In the genomic region with DNA sequence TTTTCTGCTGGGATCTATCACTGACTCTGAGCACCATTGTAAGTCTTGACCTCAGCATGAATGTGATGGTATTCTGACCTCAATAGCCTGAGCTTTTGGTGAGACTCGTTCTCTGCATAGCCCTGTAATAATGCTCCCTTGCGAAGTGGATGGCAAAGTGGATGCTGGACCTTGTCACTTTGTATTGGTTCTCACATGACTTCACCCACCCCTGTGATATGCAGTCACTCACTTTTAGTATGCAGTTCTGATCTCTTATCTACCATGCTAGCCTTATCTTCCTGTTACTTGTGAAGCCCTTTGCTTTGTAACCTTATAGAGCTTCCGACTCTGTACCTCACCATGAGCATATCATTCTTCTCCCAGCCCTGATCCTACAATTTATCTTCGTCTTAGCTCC, we compare ENCODE assay signal across 32 mouse cellular contexts.
"Had no signal": no experiment of that assay in that cellular context is flagged by ENCODE, and none has a peak within 500 bp of the region (broad histone marks: within the 10 kb centered on the region; RNA-seq: fewer than 3 reads in every experiment).

No protein-coding gene starts in this region.

- ATAC-seq: hindbrain, embryonic 16.5 days; hindbrain, postnatal 0 days; inflammation-experienced regulatory T-cells, adult 6 months had no signal

- H3K27ac ChIP-seq: heart, adult 2 months; heart, embryonic 10.5 days; heart, embryonic 13.5 days; heart, embryonic 15.5 days; hindbrain, embryonic 10.5 days; hindbrain, embryonic 12.5 days; hindbrain, embryonic 13.5 days; hindbrain, embryonic 14.5 days; hindbrain, embryonic 15.5 days; hindbrain, postnatal 0 days; kidney, postnatal 0 days; layer of hippocampus, adult 2 months; left cerebral cortex, adult 2 months had no signal

- H3K4me1 ChIP-seq: heart, embryonic 10.5 days; heart, embryonic 12.5 days; heart, embryonic 13.5 days; heart, embryonic 15.5 days; hindbrain, embryonic 10.5 days; hindbrain, embryonic 12.5 days; hindbrain, embryonic 15.5 days had no signal

- H3K9ac ChIP-seq: heart, embryonic 12.5 days; heart, embryonic 13.5 days; heart, embryonic 15.5 days; hindbrain, embryonic 12.5 days; hindbrain, embryonic 13.5 days; hindbrain, embryonic 14.5 days; hindbrain, embryonic 15.5 days had no signal

- H3K36me3 ChIP-seq: heart, embryonic 10.5 days; heart, embryonic 12.5 days; heart, embryonic 13.5 days; heart, embryonic 15.5 days; hindbrain, embryonic 10.5 days; hindbrain, embryonic 12.5 days; hindbrain, embryonic 13.5 days; hindbrain, embryonic 15.5 days had no signal

- H3K9me3 ChIP-seq: heart, embryonic 10.5 days; heart, embryonic 12.5 days; heart, embryonic 13.5 days; heart, embryonic 15.5 days; hindbrain, embryonic 10.5 days; hindbrain, embryonic 12.5 days; hindbrain, embryonic 13.5 days; hindbrain, embryonic 15.5 days had no signal

- H3K4me3 ChIP-seq: heart, adult 2 months; heart, embryonic 10.5 days; heart, embryonic 12.5 days; heart, embryonic 13.5 days; heart, embryonic 15.5 days; hindbrain, embryonic 10.5 days; hindbrain, embryonic 12.5 days; hindbrain, embryonic 13.5 days; hindbrain, embryonic 15.5 days; layer of hippocampus, adult 2 months; left cerebral cortex, adult 2 months had no signal

- H3K4me2 ChIP-seq: heart, embryonic 11.5 days; heart, embryonic 12.5 days; heart, embryonic 13.5 days; heart, embryonic 15.5 days; hindbrain, embryonic 12.5 days; hindbrain, embryonic 13.5 days; hindbrain, embryonic 14.5 days; hindbrain, embryonic 15.5 days had no signal

- H3K27me3 ChIP-seq: heart, embryonic 12.5 days; heart, embryonic 13.5 days; heart, embryonic 15.5 days; hindbrain, embryonic 12.5 days; hindbrain, embryonic 13.5 days; hindbrain, embryonic 15.5 days had no signal

- DNase-seq: heart, adult 2 months; heart, postnatal 10 days; heart, postnatal 14 days; heart, postnatal 36 days; heart, postnatal 4 days; kidney, adult 11 months; kidney, adult 18-20 months; kidney, adult 8-10 months; kidney, adult 9 months; kidney, postnatal 10 days; kidney, postnatal 14 days; kidney, postnatal 25 days; kidney, postnatal 36 days; kidney, postnatal 4 days; layer of hippocampus, adult 9-11 months; layer of hippocampus, postnatal 36 days had no signal
